In genomic region chr11:45767081-45767480, GRCm38 (mm10) we compare ENCODE assay signal across 12 mouse cellular contexts.
DNase-seq lines count a peak whose midpoint lies in the region; ATAC-seq and TF ChIP-seq lines count a peak whose summit lies in the region.
"Had no signal": no experiment of that assay in that cellular context is flagged by ENCODE, and none has a peak within 500 bp of the region (broad histone marks: within the 10 kb centered on the region; RNA-seq: fewer than 3 reads in every experiment).

No protein-coding gene starts in this region.

- H3K4me3 ChIP-seq in midbrain, postnatal 0 days (ENCODE audit: low read depth, low read length), result no peak overlapping the region
- H3K4me3 ChIP-seq in midbrain, embryonic 10.5 days, result no peak overlapping the region
- H3K4me3 ChIP-seq in hindbrain, postnatal 0 days (ENCODE audit: low read length), result no peak overlapping the region
- H3K4me3 ChIP-seq: erythroblast, embryonic 14.5 days; liver, embryonic 15.5 days had no signal

- H3K9ac ChIP-seq in midbrain, postnatal 0 days (replicated peaks; ENCODE audit: low read length, poor library complexity, severe bottlenecking), result no peak overlapping the region
- no peak overlapping the region for H3K9ac ChIP-seq in hindbrain, postnatal 0 days (replicated peaks; ENCODE audit: low read length)
- H3K9ac ChIP-seq: liver, embryonic 15.5 days had no signal

- ATAC-seq in midbrain, postnatal 0 days (ENCODE audit: low FRiP score), result no peak; the same call in 1 of the 2 replicates
- peak; percentile 80 for ATAC-seq in hindbrain, postnatal 0 days

- 54% methylated on average over 4 of the region's 4 CpGs for WGBS in midbrain, postnatal 0 days
- 85% methylated on average over 4 of the region's 4 CpGs for WGBS in midbrain, embryonic 10.5 days
- WGBS in hindbrain, postnatal 0 days, result 18% methylated on average over 4 of the region's 4 CpGs

- no peak overlapping the region for H3K4me2 ChIP-seq in midbrain, postnatal 0 days (ENCODE audit: low read depth, low read length, poor library complexity, severe bottlenecking)
- no peak overlapping the region for H3K4me2 ChIP-seq in hindbrain, postnatal 0 days (ENCODE audit: low read depth, low read length)
- H3K4me2 ChIP-seq: liver, embryonic 15.5 days had no signal

- intact Hi-C loops in heart, postnatal 25 days (cut with DNase I), result no loop called here

- no peaks in the 10 kb centered on the region for H3K27me3 ChIP-seq in midbrain, postnatal 0 days (ENCODE audit: insufficient read depth, low read length)
- H3K27me3 ChIP-seq in midbrain, embryonic 10.5 days (ENCODE audit: low read depth, poor library complexity, severe bottlenecking), result no peaks in the 10 kb centered on the region
- H3K27me3 ChIP-seq in hindbrain, postnatal 0 days (ENCODE audit: insufficient read depth, low read length), result no peaks in the 10 kb centered on the region
- H3K27me3 ChIP-seq: liver, embryonic 15.5 days had no signal

- no peaks in the 10 kb centered on the region for H3K36me3 ChIP-seq in midbrain, postnatal 0 days (ENCODE audit: insufficient read depth, low read length)
- H3K36me3 ChIP-seq in midbrain, embryonic 10.5 days, result no peaks in the 10 kb centered on the region
- no peaks in the 10 kb centered on the region for H3K36me3 ChIP-seq in hindbrain, postnatal 0 days (ENCODE audit: insufficient read depth, low read length)
- H3K36me3 ChIP-seq: G1E; liver, embryonic 15.5 days had no signal

- 0 out of 2 replicates have a peak overlapping the region, but pooled peaks have one; percentile 26 for H3K27ac ChIP-seq in midbrain, postnatal 0 days (ENCODE audit: low read depth, low read length)
- H3K27ac ChIP-seq in midbrain, embryonic 10.5 days (replicated peaks), result no peak overlapping the region
- peak overlapping the region; percentile 5; the same call in 1 of the 2 replicates for H3K27ac ChIP-seq in hindbrain, postnatal 0 days
- H3K27ac ChIP-seq: liver, embryonic 15.5 days had no signal

- DNase-seq in adrenal gland, adult 2 months, result peak; percentile 34
- no peak for DNase-seq in adrenal gland, adult 8-10 months
- DNase-seq in heart, postnatal 4 days, result peak; percentile 37
- no peak for DNase-seq in heart, postnatal 25 days (ENCODE audit: low spot score)
- DNase-seq in midbrain, postnatal 0 days (ENCODE audit: low spot score), result peak; percentile 80
- DNase-seq in midbrain, embryonic 10.5 days (ENCODE audit: low spot score), result no peak
- peak; percentile 80 for DNase-seq in hindbrain, postnatal 0 days (ENCODE audit: low spot score)
- DNase-seq in ovary, adult 18-20 months (ENCODE audit: low spot score), result no peak
- DNase-seq: cerebellum, postnatal 36 days had no signal

- TF ChIP-seq CTCF in midbrain, postnatal 0 days (IDR thresholded peaks at IDR 0.05), result no peak
- TF ChIP-seq CTCF in hindbrain, postnatal 0 days (IDR thresholded peaks at IDR 0.05; ENCODE audit: low read depth), result no peak

- H3K9me3 ChIP-seq in midbrain, postnatal 0 days (ENCODE audit: low read length), result no peaks in the 10 kb centered on the region
- H3K9me3 ChIP-seq in midbrain, embryonic 10.5 days (replicated peaks), result 0 out of 2 replicates have a peak, but pooled peaks cover 3% of the 10 kb centered on the region
- no peaks in the 10 kb centered on the region for H3K9me3 ChIP-seq in hindbrain, postnatal 0 days (ENCODE audit: low read length)
- H3K9me3 ChIP-seq: G1E; liver, embryonic 15.5 days had no signal

- no peaks in the 10 kb centered on the region for H3K4me1 ChIP-seq in midbrain, postnatal 0 days (ENCODE audit: insufficient read depth, low read length)
- no peaks in the 10 kb centered on the region for H3K4me1 ChIP-seq in midbrain, embryonic 10.5 days
- H3K4me1 ChIP-seq in hindbrain, postnatal 0 days (ENCODE audit: insufficient read depth, low read length), result no peaks in the 10 kb centered on the region
- H3K4me1 ChIP-seq: liver, embryonic 15.5 days had no signal

Comparison
In these comparisons a context has a peak if more than half of its experiments do, and no peak if none do; other contexts are left out.
1. DNase-seq: peak in adrenal gland, adult 2 months (single experiment), heart, postnatal 4 days (single experiment), midbrain, postnatal 0 days (single experiment) and hindbrain, postnatal 0 days (single experiment); none in adrenal gland, adult 8-10 months (single experiment), heart, postnatal 25 days (single experiment), midbrain, embryonic 10.5 days (single experiment) and ovary, adult 18-20 months (single experiment).